Mouse (Mus musculus): ENCODE data around the gene Pnlip. TPM values are rescaled to one million over a fixed set of nuclear protein-coding genes. Genes with fewer than 3 reads are reported as not detected.

Gene Pnlip
- total RNA-seq, 2 experiments from 2014 or later = 3.5 TPM

DNA sequence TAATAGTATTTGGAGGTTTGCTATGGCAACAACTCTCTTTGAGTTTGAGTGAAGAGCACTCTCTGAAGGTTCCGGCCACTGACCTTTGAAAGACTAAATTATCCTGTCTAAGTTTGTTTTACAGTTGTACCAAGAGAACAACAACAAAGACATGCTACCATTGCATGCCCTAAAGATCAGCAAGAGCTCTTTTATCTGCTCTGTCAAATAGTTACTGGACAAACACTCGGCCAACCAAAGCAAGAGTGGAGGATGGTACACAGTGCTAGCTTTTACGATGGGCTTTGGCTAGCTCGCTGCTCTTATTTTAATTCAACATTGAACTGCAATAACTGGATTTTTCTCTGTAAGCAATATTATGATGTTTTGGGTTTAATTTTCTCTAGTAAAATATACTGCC is 65.6 kb downstream of the Pnlip start:
- intact Hi-C loops (cut with DNase I) = no loop called here
- DNase-seq (ENCODE audit: low spot score in 2 of 2) = no peak

GRCm38 (mm10) chr19:58720439-58720838 is 68.1 kb downstream of the Pnlip start:
- DNase-seq (ENCODE audit: low spot score in 2 of 2) = no peak
- intact Hi-C loops (cut with DNase I) = no loop called here

DNA sequence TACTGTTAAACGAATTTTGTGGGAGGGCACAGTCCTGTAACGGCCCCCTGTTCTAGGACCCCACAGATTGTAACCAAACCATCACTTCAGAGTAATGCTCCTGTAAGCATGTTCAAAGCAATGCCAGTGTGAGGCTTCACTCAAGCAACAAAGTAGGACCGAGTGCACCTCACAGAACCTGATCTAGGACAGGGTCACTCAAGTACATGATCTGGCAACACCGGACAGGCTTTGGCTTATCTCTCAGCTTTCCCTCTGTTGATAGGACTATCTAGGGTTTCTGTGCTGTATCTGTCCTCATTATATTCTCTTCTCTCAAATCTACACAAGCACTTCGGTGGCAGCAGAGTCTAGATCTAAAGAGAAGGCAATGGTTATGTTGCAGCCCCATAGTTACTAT is 74.3 kb downstream of the Pnlip start:
- no peak for DNase-seq (ENCODE audit: low spot score in 2 of 2)

GRCm38 (mm10) chr19:58727756-58728155 is 75.5 kb downstream of the Pnlip start:
- intact Hi-C loops (cut with DNase I) = no loop called here
- no peak for DNase-seq (ENCODE audit: low spot score in 2 of 2)

More for the DNA sequence above, 74.3 kb downstream of the Pnlip start:
- intact Hi-C loops (cut with DNase I) = no loop called here

GRCm38 (mm10) chr19:58728445-58729031 is 76.2 kb downstream of the Pnlip start, which contains the start of gene Pnliprp1:
Pnliprp1 (plus strand) TSS chr19:58728887.
- DNase-seq (ENCODE audit: low spot score in 2 of 2) = no peak
- intact Hi-C loops (cut with DNase I) = no loop called here

Other genes with a start within 250 kb of the Pnlip start
- 10 to 100 TPM; 33.5 to 36.6 TPM for gene Gfra1, start 196.6 kb upstream of the Pnlip start, total RNA-seq (2021)
- under 1 TPM in 1 of 2 experiments, not detected in 1; 0.32 TPM for gene Ccdc172, start 140.5 kb upstream of the Pnlip start, total RNA-seq (2021)
- under 1 TPM in 1 of 2 experiments, not detected in 1; 0.67 TPM for gene Pnliprp1, start 76.4 kb downstream of the Pnlip start, total RNA-seq (2021)
- under 1 TPM in 1 of 2 experiments, not detected in 1; 0.20 TPM for gene Pnliprp2, start 107.2 kb downstream of the Pnlip start, total RNA-seq (2021)
- 1 to 10 TPM in 1 of 2 experiments, not detected in 1; 1.1 TPM for gene 1700019N19Rik, start 142.0 kb downstream of the Pnlip start, total RNA-seq (2021)

All from left cerebral cortex, postnatal 36 days (tissue).